Mouse (Mus musculus) activated CD4-positive, CD25-positive, alpha-beta regulatory T cell, adult 4 months (primary cell): ENCODE measurements around the gene Ascl4. TPM values are rescaled to one million over a fixed set of nuclear protein-coding genes. Genes with fewer than 3 reads are reported as not detected.

Experiments used
- ATAC-seq: one replicate; pipeline ENCODE4 v1.8.0; 2017
- polyA plus RNA-seq, 2 experiments: library from polyadenylated mRNA; unstranded; fragments of 100-300 nt; shearing (Covaris generic); gene quantifications; one replicate each; pipeline ENCODE4 v1.2.1; 2017

Ascl4 gene
- polyA plus RNA-seq, 2 experiments from 2014 or later: 0.16 to 0.23 TPM

DNA sequence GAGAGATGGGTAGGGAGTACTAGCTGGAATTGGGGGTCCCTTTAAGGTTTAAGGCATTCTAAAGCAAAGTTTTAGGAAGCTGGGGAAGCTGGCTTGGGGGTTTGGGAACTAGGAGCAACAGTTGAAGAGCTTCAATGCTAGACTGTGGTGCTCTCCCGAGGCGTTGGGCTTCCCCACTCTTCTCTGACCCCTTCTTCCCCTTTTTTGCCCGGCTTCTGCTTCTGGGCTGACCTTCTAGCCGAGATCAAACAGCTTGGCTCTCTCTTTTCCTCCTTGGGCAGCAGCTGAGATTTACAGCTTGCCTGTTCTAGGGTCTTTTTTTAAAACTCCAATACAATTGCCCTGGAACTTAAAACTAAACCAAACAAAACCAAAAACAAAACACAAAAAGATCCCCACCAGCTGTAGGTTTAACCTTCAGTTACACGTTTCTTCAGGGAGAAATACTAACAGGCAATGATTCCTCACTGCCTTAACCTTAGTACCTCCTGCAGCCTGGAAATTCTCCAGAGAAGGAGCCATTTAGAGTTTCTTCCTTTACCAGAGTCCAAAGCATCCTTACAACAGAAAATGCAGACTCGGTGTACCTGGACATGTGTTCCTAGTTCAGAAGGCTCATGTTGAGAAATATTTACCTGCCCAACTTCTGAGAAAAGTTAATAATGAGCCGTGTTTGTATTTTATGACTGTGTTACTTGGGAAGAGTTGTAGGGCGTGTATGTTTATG is 42.6 kb downstream of the Ascl4 start:
- ATAC-seq: no peak

DNA sequence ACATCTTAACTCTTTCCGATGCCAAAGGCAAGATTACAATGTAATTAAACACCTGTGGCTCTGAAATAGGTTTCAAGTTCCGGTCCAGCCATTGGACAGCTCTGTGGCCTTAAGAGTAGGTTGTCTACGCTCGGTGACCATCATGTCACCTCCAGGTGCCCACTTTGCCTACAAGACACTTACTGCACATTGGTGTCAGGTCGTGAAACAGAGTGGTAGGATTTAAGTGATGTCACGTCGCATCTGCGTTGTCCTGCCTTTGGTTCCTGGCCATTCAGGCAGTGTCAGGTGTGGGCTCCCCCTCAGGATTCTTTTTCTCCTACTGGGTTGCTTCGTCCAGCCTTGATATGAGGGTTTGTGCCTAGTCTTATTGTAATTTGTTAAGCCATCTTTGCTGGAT is 44.3 kb downstream of the Ascl4 start:
- ATAC-seq: no peak

DNA sequence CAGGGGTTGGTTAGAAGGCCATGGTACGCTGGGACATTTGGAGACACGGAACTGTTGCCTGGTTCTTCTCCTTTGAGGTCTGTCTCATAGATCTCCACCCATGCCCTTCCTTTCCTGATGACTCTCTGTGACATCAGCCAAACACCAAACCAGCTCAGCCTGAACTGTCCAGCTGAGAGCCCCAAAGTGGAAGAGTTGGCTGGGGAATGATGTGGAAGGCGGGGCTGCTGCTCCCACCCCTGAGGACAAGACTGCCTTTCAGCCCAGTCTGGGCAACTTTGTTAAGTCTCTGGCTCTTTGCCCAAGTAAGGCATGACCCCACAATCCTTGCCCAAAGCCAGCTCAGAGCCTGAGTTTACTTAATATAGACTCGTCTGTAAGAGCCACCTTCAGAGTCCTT is 45.4 kb downstream of the Ascl4 start:
- no peak for ATAC-seq

DNA sequence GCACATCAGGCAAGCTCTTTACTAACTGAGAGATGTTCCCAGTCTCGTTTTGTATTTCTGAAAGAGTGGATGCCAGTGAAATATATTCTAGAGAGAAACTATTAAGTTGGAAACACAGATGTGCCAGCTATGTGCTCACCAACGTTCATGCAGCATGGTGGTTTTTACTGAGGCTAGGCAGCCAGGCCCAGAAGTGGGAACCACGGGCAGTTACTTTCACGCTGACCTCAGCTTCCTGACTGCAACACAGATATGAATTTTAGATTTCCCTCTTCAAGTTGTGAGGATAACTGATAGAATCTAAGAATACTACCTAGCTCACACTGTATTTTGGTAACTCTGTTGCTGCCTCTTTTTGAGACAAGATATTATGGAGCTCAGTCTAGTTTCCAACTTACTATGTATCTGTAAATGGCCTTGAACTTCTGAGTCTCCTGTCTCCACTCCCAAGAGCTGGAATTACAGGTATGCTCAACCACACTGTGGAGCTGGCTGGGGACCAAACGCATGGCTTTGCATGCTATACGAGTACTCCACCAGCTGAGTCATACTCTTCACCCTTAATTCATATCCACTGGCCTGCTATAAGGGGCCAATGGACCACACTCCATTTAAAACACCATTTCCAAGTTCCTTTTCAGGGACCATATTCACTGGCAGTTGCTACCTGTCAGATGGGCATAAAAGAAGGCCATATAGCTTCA is 62.1 kb downstream of the Ascl4 start:
- no peak for ATAC-seq

DNA sequence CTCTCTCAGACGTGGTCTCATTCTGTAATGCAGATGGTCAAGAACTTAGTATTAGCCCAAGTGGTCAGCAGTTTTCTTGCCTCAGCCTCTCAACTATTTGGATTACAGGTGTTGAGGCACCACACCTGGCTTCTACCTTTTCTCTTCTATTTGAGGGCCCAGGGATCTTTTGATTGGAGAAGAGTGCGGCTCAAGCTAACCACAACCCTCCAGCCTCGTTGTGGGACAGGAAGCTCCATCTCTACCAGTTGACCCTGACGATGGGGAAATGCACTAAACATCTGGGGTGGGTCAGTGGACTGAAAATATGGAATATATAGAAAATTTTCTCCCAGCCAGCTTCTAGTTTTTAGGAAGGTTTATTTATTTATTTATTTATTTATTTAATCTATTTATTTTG is 64.9 kb downstream of the Ascl4 start:
- no peak for ATAC-seq

DNA sequence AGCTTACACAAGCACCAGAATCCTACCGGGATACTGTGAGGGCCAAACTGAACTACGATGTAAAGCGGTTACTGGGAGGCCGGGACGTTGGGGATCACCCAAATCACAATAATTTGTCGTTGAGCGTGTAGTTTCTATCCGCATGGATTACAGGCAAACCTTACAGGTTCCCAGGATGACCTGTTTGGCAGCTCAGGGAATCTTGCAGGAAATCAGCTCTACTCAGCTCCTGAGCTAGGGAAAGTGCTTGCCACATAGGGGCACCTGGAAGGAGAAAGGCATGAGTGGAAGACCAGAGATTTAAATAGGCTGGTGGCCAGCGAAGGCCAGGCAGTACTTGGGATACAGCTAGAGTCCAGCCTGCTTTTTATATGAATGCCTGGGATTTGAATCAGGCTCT is 66.4 kb downstream of the Ascl4 start:
- ATAC-seq: no peak

DNA sequence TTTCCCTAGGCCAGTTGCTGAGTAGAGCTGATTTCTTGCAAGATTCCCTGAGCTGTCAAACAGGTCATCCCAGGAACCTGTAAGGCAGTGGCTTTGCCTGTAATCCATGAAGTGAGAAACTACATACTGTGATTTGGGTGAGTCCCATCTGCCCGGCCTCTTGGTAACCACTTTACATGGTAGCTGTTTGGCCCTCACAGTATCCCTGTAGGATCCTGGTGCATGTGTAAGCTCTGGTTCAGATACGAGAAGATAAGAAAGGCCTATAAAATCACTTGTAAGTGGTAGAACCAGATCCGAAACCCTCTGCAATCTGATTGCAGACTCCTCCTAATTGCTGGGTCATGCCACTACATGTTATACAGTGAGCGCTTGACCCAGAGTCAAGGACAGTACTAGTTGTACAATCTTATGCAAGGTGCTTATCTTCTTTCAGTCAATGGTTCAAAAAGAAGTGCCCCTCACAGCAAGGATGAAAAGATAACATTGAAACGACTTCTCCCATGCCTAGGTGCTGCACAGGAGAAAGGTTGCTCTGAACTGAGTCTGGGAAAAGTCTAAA is 67.1 kb downstream of the Ascl4 start:
- no peak for ATAC-seq

Other genes starting within 250 kb of the Ascl4 start
- 10 to 100 TPM; 42.9 to 44.3 TPM for gene Pwp1, start 98.2 kb upstream of the Ascl4 start, polyA plus RNA-seq
- 1 to 10 TPM; 4.8 to 5.2 TPM for gene Prdm4, start 10.5 kb upstream of the Ascl4 start, polyA plus RNA-seq
- gene Rtcb, start 30.1 kb downstream of the Ascl4 start, polyA plus RNA-seq: 100 to 1,000 TPM; 151 to 173 TPM
- under 1 TPM in 1 of 2 experiments, not detected in 1; 0.17 TPM for gene Bpifc, start 84.2 kb downstream of the Ascl4 start, polyA plus RNA-seq
- 10 to 100 TPM; 43.0 to 47.5 TPM for gene Fbxo7, start 94.3 kb downstream of the Ascl4 start, polyA plus RNA-seq